ENCODE assay signal across 15 mouse cellular contexts in the genomic region with DNA sequence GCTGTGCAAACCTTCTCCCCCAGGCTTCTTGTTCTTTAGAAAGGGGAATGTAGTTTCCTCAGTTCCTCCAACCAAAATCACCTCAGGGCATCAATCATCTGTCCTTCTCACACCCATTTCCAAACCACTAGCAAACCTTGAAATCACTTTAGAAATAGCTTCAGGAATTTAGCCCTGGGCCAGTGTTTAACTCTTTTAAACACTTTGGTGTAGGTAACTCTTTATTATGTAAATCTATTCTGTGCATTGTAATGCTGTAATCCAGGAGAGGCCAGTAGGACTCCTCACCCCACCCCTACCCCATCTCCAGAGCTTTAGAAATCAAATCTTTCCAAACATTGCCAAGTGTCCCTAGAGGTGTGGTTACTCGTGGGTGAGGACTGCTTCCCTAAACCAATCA.
DNase-seq lines count a peak whose midpoint lies in the region.
"Had no signal": no experiment of that assay in that cellular context is flagged by ENCODE, and none has a peak within 500 bp of the region (broad histone marks: within the 10 kb centered on the region; RNA-seq: fewer than 3 reads in every experiment).

No protein-coding gene starts in this region.

- intact Hi-C loops in heart, postnatal 10 days (cut with DNase I) = no loop called here

- peak; percentile 82 for DNase-seq in ES-CJ7 (ENCODE audit: low read depth, low spot score)
- DNase-seq in R1 (ENCODE audit: low read depth, low spot score) = peak; percentile 81
- DNase-seq in ZHBTc4 (ENCODE audit: low read depth, low spot score) = peak; percentile 84
- DNase-seq in heart, postnatal 10 days = no peak
- DNase-seq in layer of hippocampus, adult 18-20 months (ENCODE audit: low spot score in 2 of 2) = no peak
- DNase-seq: adrenal gland, adult 2 months; adrenal gland, postnatal 10 days; adrenal gland, postnatal 25 days; B cell, adult 2 months; cerebellum, adult 11 months; cerebellum, adult 18-20 months; cerebellum, adult 8-10 months; cerebellum, postnatal 10 days; cerebellum, postnatal 25 days; forebrain, postnatal 0 days had no signal

Comparison
In these comparisons a context has a peak if more than half of its experiments do, and no peak if none do; other contexts are left out.
1. DNase-seq: peak in ES-CJ7 (single experiment), R1 (single experiment) and ZHBTc4 (single experiment); none in heart, postnatal 10 days (0 of 2) and layer of hippocampus, adult 18-20 months (0 of 2).